Mouse (Mus musculus): Measurements from ENCODE around the gene Atp8b4. TPM values are rescaled to one million over a fixed set of nuclear protein-coding genes. Genes with fewer than 3 reads are reported as not detected.

The Atp8b4 gene
- polyA plus RNA-seq, 1 experiment = not detected

DNA sequence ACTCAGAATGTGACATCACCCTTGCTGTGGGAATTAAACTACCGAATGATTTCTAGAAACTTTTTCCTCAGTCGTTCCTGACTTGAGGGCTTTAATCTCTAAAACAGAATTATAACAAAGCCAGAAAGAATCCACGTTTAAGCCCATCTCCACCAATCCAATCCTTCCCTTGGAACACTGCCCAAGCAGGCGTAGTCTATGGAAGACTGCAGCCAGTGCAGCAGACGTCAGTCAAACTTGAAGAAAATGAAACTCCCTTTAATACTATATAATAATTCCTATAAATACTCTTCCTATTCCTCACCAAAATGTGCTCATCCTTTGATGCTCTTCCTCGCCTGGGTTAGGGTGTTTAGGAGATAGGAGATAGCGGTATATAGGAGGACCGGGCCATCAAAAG, 7.2 kb downstream of the Atp8b4 start:
- H3K27ac ChIP-seq (ENCODE audit: insufficient read depth, low read length) = no peak overlapping the region
- TF ChIP-seq CTCF (IDR thresholded peaks at IDR 0.05; ENCODE audit: low read depth, low read length) (no peak), POLR2A (IDR thresholded peaks at IDR 0.05; ENCODE audit: insufficient read depth, low read length) (no peak), EP300 (IDR thresholded peaks at IDR 0.05; ENCODE audit: insufficient read depth, low read depth, low read length) (no peak)
- H3K4me3 ChIP-seq (ENCODE audit: low read depth, low read length) = no peak overlapping the region
- H3K9ac ChIP-seq (ENCODE audit: low read depth, poor library complexity, severe bottlenecking) = no peak overlapping the region
- H3K9me3 ChIP-seq (replicated peaks; ENCODE audit: control insufficient read depth, insufficient read depth, low read length, poor library complexity, severe bottlenecking) = no peaks in the 10 kb centered on the region
- H3K27me3 ChIP-seq (ENCODE audit: control insufficient read depth, insufficient read depth, low read length, poor library complexity, severe bottlenecking) = no peaks in the 10 kb centered on the region
- no peaks in the 10 kb centered on the region for H3K4me1 ChIP-seq (ENCODE audit: control insufficient read depth, insufficient read depth, low read length)
- H3K36me3 ChIP-seq (ENCODE audit: control insufficient read depth, insufficient read depth, low read length, poor library complexity, severe bottlenecking) = no peaks in the 10 kb centered on the region

DNA sequence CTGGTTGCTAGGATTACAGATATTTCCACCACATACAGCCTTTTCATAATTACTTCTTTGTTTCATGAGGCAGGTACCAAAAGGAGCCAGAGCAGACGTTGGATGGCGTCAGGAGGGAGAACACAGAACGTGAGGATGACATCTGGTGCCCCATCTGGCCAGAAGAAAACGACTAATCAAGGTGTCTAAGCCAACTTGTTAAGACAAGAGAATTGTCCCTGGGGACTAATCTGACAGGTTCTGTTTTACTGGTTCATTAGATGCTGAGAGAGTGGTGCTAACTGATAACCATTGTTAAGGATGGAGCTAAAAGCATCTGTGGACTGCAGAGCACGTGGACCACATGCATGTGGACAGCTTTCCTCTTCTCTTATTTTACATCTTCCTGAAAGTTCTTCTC, 7.8 kb downstream of the Atp8b4 start:
- H3K27me3 ChIP-seq (ENCODE audit: control insufficient read depth, insufficient read depth, low read length, poor library complexity, severe bottlenecking) = no peaks in the 10 kb centered on the region
- no peak overlapping the region for H3K4me3 ChIP-seq (ENCODE audit: low read depth, low read length)
- H3K9ac ChIP-seq (ENCODE audit: low read depth, poor library complexity, severe bottlenecking) = no peak overlapping the region
- H3K9me3 ChIP-seq (replicated peaks; ENCODE audit: control insufficient read depth, insufficient read depth, low read length, poor library complexity, severe bottlenecking) = no peaks in the 10 kb centered on the region
- TF ChIP-seq POLR2A (IDR thresholded peaks at IDR 0.05; ENCODE audit: insufficient read depth, low read length) (no peak), CTCF (IDR thresholded peaks at IDR 0.05; ENCODE audit: low read depth, low read length) (no peak), EP300 (IDR thresholded peaks at IDR 0.05; ENCODE audit: insufficient read depth, low read depth, low read length) (no peak)
- no peaks in the 10 kb centered on the region for H3K4me1 ChIP-seq (ENCODE audit: control insufficient read depth, insufficient read depth, low read length)
- H3K27ac ChIP-seq (ENCODE audit: insufficient read depth, low read length) = no peak overlapping the region
- H3K36me3 ChIP-seq (ENCODE audit: control insufficient read depth, insufficient read depth, low read length, poor library complexity, severe bottlenecking) = no peaks in the 10 kb centered on the region

DNA sequence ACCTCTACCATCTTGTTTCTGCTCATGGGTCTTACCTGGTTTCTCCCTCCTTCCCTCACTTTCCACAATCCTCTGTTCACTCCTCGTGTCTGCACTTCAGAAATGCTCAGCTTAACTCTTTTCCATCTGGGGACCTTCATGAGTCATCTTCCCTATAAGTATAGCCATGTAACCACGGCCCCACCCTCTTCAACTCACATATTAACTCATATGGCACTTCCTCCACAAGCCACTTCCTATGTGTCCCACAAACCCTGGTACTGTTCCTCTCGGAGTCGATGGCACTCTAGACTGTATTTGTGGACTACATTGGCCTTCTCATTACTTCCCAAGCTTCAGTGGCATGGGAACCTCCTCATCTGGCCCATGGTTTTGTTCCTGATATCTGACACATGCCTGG, 9.0 kb downstream of the Atp8b4 start:
- Histone ChIP-seq H3K9ac (ENCODE audit: low read depth, poor library complexity, severe bottlenecking) (no peak overlapping the region), H3K27me3 (ENCODE audit: control insufficient read depth, insufficient read depth, low read length, poor library complexity, severe bottlenecking) (no peaks in the 10 kb centered on the region), H3K9me3 (replicated peaks; ENCODE audit: control insufficient read depth, insufficient read depth, low read length, poor library complexity, severe bottlenecking) (no peaks in the 10 kb centered on the region), H3K4me3 (ENCODE audit: low read depth, low read length) (no peak overlapping the region), H3K36me3 (ENCODE audit: control insufficient read depth, insufficient read depth, low read length, poor library complexity, severe bottlenecking) (no peaks in the 10 kb centered on the region), H3K27ac (ENCODE audit: insufficient read depth, low read length) (no peak overlapping the region), H3K4me1 (ENCODE audit: control insufficient read depth, insufficient read depth, low read length) (no peaks in the 10 kb centered on the region)
- TF ChIP-seq POLR2A (IDR thresholded peaks at IDR 0.05; ENCODE audit: insufficient read depth, low read length) (no peak), CTCF (IDR thresholded peaks at IDR 0.05; ENCODE audit: low read depth, low read length) (no peak), EP300 (IDR thresholded peaks at IDR 0.05; ENCODE audit: insufficient read depth, low read depth, low read length) (no peak)

DNA sequence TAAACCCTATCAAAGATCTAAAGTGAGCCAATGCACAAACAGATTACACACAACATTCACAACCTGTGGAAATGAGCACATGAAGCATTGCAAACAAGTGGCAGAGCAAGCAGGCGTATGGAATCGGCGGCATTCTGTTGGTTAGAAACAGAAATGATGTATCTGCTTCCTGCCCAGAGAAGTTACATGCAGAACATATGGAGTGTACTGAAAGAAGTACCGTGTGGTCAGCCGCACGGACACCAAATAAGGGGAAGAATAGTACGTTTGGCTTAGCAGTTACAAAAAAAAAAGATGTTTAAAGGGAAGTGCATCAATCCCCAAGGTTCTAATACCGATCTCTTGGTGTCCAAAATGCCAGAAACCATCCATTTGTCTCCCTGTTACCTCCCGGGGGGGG, 9.9 kb downstream of the Atp8b4 start:
- Histone ChIP-seq H3K36me3 (ENCODE audit: control insufficient read depth, insufficient read depth, low read length, poor library complexity, severe bottlenecking) (no peaks in the 10 kb centered on the region), H3K27ac (ENCODE audit: insufficient read depth, low read length) (no peak overlapping the region), H3K9ac (ENCODE audit: low read depth, poor library complexity, severe bottlenecking) (no peak overlapping the region), H3K9me3 (replicated peaks; ENCODE audit: control insufficient read depth, insufficient read depth, low read length, poor library complexity, severe bottlenecking) (no peaks in the 10 kb centered on the region), H3K4me3 (ENCODE audit: low read depth, low read length) (no peak overlapping the region), H3K4me1 (ENCODE audit: control insufficient read depth, insufficient read depth, low read length) (no peaks in the 10 kb centered on the region), H3K27me3 (ENCODE audit: control insufficient read depth, insufficient read depth, low read length, poor library complexity, severe bottlenecking) (no peaks in the 10 kb centered on the region)
- TF ChIP-seq POLR2A (IDR thresholded peaks at IDR 0.05; ENCODE audit: insufficient read depth, low read length) (no peak), EP300 (IDR thresholded peaks at IDR 0.05; ENCODE audit: insufficient read depth, low read depth, low read length) (no peak), CTCF (IDR thresholded peaks at IDR 0.05; ENCODE audit: low read depth, low read length) (no peak)

DNA sequence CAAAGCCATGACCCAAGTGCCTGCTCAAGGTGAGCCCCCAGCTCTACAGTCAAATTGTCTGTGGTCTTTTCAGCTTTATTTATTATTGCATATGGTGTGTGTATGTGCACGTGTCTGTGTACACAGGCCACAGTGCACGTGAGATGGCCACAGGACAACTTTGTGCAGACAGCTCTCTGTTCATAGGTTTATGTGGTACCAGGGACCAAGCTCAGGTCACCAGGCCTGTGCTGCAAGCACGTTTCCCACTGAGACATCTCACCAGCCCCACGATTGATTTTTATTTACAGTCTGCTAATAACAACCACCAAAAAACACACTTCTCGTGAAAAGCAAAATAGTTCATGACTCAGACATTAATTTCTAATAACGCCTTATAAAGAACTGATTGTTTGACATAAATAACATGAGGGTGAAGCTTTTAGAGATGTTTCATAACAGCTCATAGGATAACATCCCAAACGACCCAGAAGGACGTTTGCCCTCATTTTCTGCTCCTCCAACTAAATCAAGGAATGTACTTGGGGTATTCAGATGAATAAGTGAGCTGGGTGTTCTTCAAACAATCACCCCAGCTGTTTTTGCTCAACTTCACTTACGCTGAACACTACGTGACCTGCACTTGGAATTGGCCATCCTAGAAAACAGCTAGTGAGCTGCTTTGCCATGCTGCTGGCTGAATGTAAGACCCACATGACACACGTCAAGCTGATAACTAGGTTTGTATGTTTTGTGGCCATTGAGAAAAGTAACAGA, 15.0 kb downstream of the Atp8b4 start:
- no peak for TF ChIP-seq POLR2A (IDR thresholded peaks at IDR 0.05; ENCODE audit: insufficient read depth, low read length)
- no peak for TF ChIP-seq EP300 (IDR thresholded peaks at IDR 0.05; ENCODE audit: insufficient read depth, low read depth, low read length)
- no peak for TF ChIP-seq CTCF (IDR thresholded peaks at IDR 0.05; ENCODE audit: low read depth, low read length)
- Histone ChIP-seq H3K4me1 (ENCODE audit: control insufficient read depth, insufficient read depth, low read length) (no peaks in the 10 kb centered on the region), H3K9ac (ENCODE audit: low read depth, poor library complexity, severe bottlenecking) (no peak overlapping the region), H3K9me3 (replicated peaks; ENCODE audit: control insufficient read depth, insufficient read depth, low read length, poor library complexity, severe bottlenecking) (no peaks in the 10 kb centered on the region), H3K36me3 (ENCODE audit: control insufficient read depth, insufficient read depth, low read length, poor library complexity, severe bottlenecking) (no peaks in the 10 kb centered on the region), H3K27ac (ENCODE audit: insufficient read depth, low read length) (no peak overlapping the region), H3K4me3 (ENCODE audit: low read depth, low read length) (no peak overlapping the region), H3K27me3 (ENCODE audit: control insufficient read depth, insufficient read depth, low read length, poor library complexity, severe bottlenecking) (no peaks in the 10 kb centered on the region)

DNA sequence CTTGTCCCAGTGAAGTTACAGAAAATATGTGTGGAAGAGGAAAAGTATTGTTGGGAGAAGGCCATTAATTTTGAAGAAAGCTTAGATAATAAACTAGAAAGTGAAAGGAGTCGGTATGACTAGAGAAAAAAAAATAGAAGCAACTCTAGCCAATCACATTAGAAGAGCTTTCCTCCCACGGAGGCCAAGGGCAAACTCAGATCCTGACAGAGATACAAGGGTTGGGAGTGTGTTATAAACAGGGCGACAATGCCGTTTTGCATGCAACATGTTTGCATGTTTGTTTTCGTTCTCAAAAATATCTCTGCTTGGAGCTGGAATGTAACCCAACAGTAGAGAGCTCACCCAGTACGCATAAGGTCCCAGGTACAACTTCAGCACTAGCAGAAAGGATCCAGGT, 17.1 kb downstream of the Atp8b4 start:
- Histone ChIP-seq H3K9me3 (replicated peaks; ENCODE audit: control insufficient read depth, insufficient read depth, low read length, poor library complexity, severe bottlenecking) (no peaks in the 10 kb centered on the region), H3K27ac (ENCODE audit: insufficient read depth, low read length) (no peak overlapping the region), H3K9ac (ENCODE audit: low read depth, poor library complexity, severe bottlenecking) (no peak overlapping the region), H3K4me1 (ENCODE audit: control insufficient read depth, insufficient read depth, low read length) (no peaks in the 10 kb centered on the region), H3K4me3 (ENCODE audit: low read depth, low read length) (no peak overlapping the region), H3K27me3 (ENCODE audit: control insufficient read depth, insufficient read depth, low read length, poor library complexity, severe bottlenecking) (no peaks in the 10 kb centered on the region), H3K36me3 (ENCODE audit: control insufficient read depth, insufficient read depth, low read length, poor library complexity, severe bottlenecking) (no peaks in the 10 kb centered on the region)
- TF ChIP-seq CTCF (IDR thresholded peaks at IDR 0.05; ENCODE audit: low read depth, low read length) (no peak), EP300 (IDR thresholded peaks at IDR 0.05; ENCODE audit: insufficient read depth, low read depth, low read length) (no peak), POLR2A (IDR thresholded peaks at IDR 0.05; ENCODE audit: insufficient read depth, low read length) (no peak)

Measured in ES-Bruce4 (cell line).